Mouse (Mus musculus): Measurements from ENCODE around the gene Cpeb4.

GRCm38 (mm10) chr11:31907650-31908049 is 35.6 kb downstream of the Cpeb4 start:
- TF ChIP-seq EP300 (IDR thresholded peaks at IDR 0.05; ENCODE audit: low read length) = no peak
- no peak for TF ChIP-seq GABPA (IDR thresholded peaks at IDR 0.05; ENCODE audit: insufficient replicate concordance, low read depth, low read length)
- TF ChIP-seq CTCF (conservative IDR thresholded peaks at IDR 0.05 in 1 of 2, IDR thresholded peaks at IDR 0.05 in 1 of 2; ENCODE audit: low read depth in 2 of 2, low read length in 2 of 2) = no peak
- no peak for TF ChIP-seq POLR2A (IDR thresholded peaks at IDR 0.05; ENCODE audit: low read depth, low read length)
